In the genomic region with DNA sequence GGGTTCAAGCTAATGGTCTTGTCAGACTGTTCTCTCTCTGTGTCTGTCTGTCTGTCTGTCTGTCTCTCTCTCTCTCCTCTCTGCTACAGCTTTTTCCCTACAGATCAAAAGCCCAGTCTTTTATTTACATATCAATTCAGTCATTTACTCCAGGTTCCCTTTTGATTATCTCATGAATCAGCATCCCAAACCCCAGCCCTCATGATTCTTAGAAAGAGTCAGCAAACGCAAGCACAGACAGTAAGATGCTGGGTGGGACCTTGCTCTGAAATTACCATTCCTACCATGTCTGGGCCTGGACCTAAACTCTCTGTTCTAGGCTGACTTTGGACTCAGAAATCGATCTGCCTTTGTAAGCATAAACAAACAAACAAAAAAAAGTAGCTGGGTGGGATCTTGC, we compare ENCODE assay signal across 19 mouse cellular contexts.
DNase-seq lines count a peak whose midpoint lies in the region; TF ChIP-seq lines count a peak whose summit lies in the region.
"Had no signal": no experiment of that assay in that cellular context is flagged by ENCODE, and none has a peak within 500 bp of the region (broad histone marks: within the 10 kb centered on the region; RNA-seq: fewer than 3 reads in every experiment).

No protein-coding gene starts in this region.

- no peaks in the 10 kb centered on the region for H3K36me3 ChIP-seq in ES-E14 (ENCODE audit: control insufficient read depth, insufficient read depth, low read length, poor library complexity, severe bottlenecking)
- H3K36me3 ChIP-seq: embryonic facial prominence, embryonic 13.5 days; embryonic facial prominence, embryonic 15.5 days; forebrain, embryonic 10.5 days; forebrain, embryonic 12.5 days had no signal

- H3K4me3 ChIP-seq in ES-E14 (ENCODE audit: insufficient read depth in 1 of 2, low read depth in 1 of 2, low read length in 2 of 2, poor library complexity in 1 of 2, severe bottlenecking in 1 of 2), result no peak overlapping the region
- H3K4me3 ChIP-seq: embryonic facial prominence, embryonic 13.5 days; embryonic facial prominence, embryonic 15.5 days; erythroblast, embryonic 14.5 days; forebrain, embryonic 10.5 days; forebrain, embryonic 12.5 days had no signal

- DNase-seq in ES-CJ7 (ENCODE audit: low read depth, low spot score), result peak; percentile 57
- peak; percentile 25 for DNase-seq in ES-E14 (ENCODE audit: low read depth, low spot score)
- peak; percentile 65 for DNase-seq in ZHBTc4 (ENCODE audit: low read depth, low spot score)
- DNase-seq in cerebellum, postnatal 4 days (ENCODE audit: low spot score in 2 of 2), result no peak
- DNase-seq in ovary, adult 18-20 months (ENCODE audit: low spot score), result no peak
- DNase-seq: adrenal gland, adult 2 months; adrenal gland, postnatal 14 days; adrenal gland, postnatal 36 days; cerebellum, adult 11-12 months; cerebellum, adult 2 months; cerebellum, adult 9-10 months; cerebellum, postnatal 10 days; cerebellum, postnatal 25 days; embryo, embryonic 11 days had no signal

- in situ Hi-C loops in ES-E14 (cut with MboI; ENCODE audit: low sequenced_read_pairs in 2 of 2, unreplicated experiment in 2 of 2), result no loop called here

- H3K4me1 ChIP-seq in ES-E14 (ENCODE audit: control insufficient read depth in 2 of 2, insufficient read depth in 2 of 2, low read length in 2 of 2, poor library complexity in 1 of 2), result 0 out of 4 replicates have a peak, but pooled peaks cover 0 to 2% of the 10 kb centered on the region in 2 experiments
- H3K4me1 ChIP-seq: embryonic facial prominence, embryonic 13.5 days; embryonic facial prominence, embryonic 15.5 days; forebrain, embryonic 10.5 days; forebrain, embryonic 12.5 days had no signal

- no peak overlapping the region for H3K27ac ChIP-seq in ES-E14 (ENCODE audit: insufficient read depth, low read depth, low read length, poor library complexity, severe bottlenecking)
- H3K27ac ChIP-seq: embryonic facial prominence, embryonic 13.5 days; embryonic facial prominence, embryonic 15.5 days; forebrain, embryonic 10.5 days; forebrain, embryonic 12.5 days had no signal

- no peak overlapping the region for H3K9ac ChIP-seq in ES-E14 (ENCODE audit: insufficient read depth, low read depth, low read length, poor library complexity, severe bottlenecking)
- H3K9ac ChIP-seq: embryonic facial prominence, embryonic 13.5 days; embryonic facial prominence, embryonic 15.5 days; forebrain, embryonic 12.5 days had no signal

- no peaks in the 10 kb centered on the region for H3K9me3 ChIP-seq in ES-E14 (ENCODE audit: control insufficient read depth, insufficient read depth, low read depth, low read length)
- H3K9me3 ChIP-seq: embryonic facial prominence, embryonic 15.5 days; forebrain, embryonic 10.5 days; forebrain, embryonic 12.5 days had no signal

TF ChIP-seq in ES-E14, 5 proteins besides CTCF, POLR2A, EP300 and RAD21:
- TF ChIP-seq HCFC1 (IDR thresholded peaks at IDR 0.05; ENCODE audit: borderline replicate concordance, insufficient read depth, low read length) (no peak), CHD2 (IDR thresholded peaks at IDR 0.05; ENCODE audit: low read depth, low read length) (no peak), MAFK (IDR thresholded peaks at IDR 0.05; ENCODE audit: insufficient read depth, low read depth, low read length) (no peak), ZC3H11A (IDR thresholded peaks at IDR 0.05; ENCODE audit: borderline replicate concordance, low read depth, low read length) (no peak), ZNF384 (IDR thresholded peaks at IDR 0.05; ENCODE audit: low read depth, low read length) (no peak)

Comparison
In these comparisons a context has a peak if more than half of its experiments do, and no peak if none do; other contexts are left out.
1. DNase-seq: peak in ES-CJ7 (single experiment), ES-E14 (single experiment) and ZHBTc4 (single experiment); none in cerebellum, postnatal 4 days (0 of 2) and ovary, adult 18-20 months (single experiment).